Mouse (Mus musculus) layer of hippocampus, adult 2 months (tissue): ENCODE data around the gene Racgap1. TPM values are rescaled to one million over a fixed set of nuclear protein-coding genes. Genes with fewer than 3 reads are reported as not detected.

Experiments
- DNase-seq, 2 experiments: peaks; one replicate each; pipeline ENCODE4 v3.0.0; 2022; ENCODE audit warnings: low spot score in 2 of 2
- H3K27ac ChIP-seq: fragments of 200-600 bp; 2 replicates; pipeline ENCODE4 v1.8.1; 2022
- H3K4me3 ChIP-seq: fragments of 200-600 bp; 2 replicates; pipeline ENCODE4 v1.8.1; 2022; ENCODE audit warnings: mild to moderate bottlenecking
- CTCF ChIP-seq: fragments of 200-600 bp; conservative IDR thresholded peaks from 2 replicates; pipeline ENCODE4 v1.8.1; 2022; ENCODE audit warnings: antibody characterized with exemption, mild to moderate bottlenecking, moderate library complexity
- total RNA-seq, 2 experiments: library from RNA; stranded (reverse); gene quantifications; 2 replicates each; pipeline ENCODE4 v1.2.3; 2021

The Racgap1 gene
- total RNA-seq, 2 experiments from 2014 or later: 5.0 to 5.2 TPM

- TF ChIP-seq CTCF: no peak
- H3K4me3 ChIP-seq: no peak overlapping the region
- no peak overlapping the region for H3K27ac ChIP-seq
Measured at GRCm38 (mm10) chr15:99601823-99602120, 49.7 kb downstream of the Racgap1 start.

GRCm38 (mm10) chr15:99600986-99601822 is 50.3 kb downstream of the Racgap1 start, which contains the start of gene Aqp6:
TSS of gene Aqp6 (plus strand) at chr15:99601400.
- no peak for DNase-seq
- H3K4me3 ChIP-seq: no peak within 1 kb of the TSS
- TF ChIP-seq CTCF: no peak
- no peak within 1 kb of the TSS for H3K27ac ChIP-seq

More at GRCm38 (mm10) chr15:99601823-99602120, 49.7 kb downstream of the Racgap1 start:
- DNase-seq: no peak

GRCm38 (mm10) chr15:99599245-99600070 is 52.0 kb downstream of the Racgap1 start:
- Histone ChIP-seq H3K27ac (no peak overlapping the region), H3K4me3 (no peak overlapping the region)
- DNase-seq: no peak
- no peak for TF ChIP-seq CTCF

- Histone ChIP-seq H3K27ac (no peak overlapping the region), H3K4me3 (no peak overlapping the region)
- no peak for DNase-seq
- TF ChIP-seq CTCF: no peak
Measured at GRCm38 (mm10) chr15:99597596-99597995, 53.9 kb downstream of the Racgap1 start.

GRCm38 (mm10) chr15:99596841-99597240 is 54.6 kb downstream of the Racgap1 start:
- Histone ChIP-seq H3K27ac (no peak overlapping the region), H3K4me3 (no peak overlapping the region)
- no peak for DNase-seq
- TF ChIP-seq CTCF: no peak

- no peak overlapping the region for H3K27ac ChIP-seq
- peak; percentile 88 to 90 for DNase-seq
Measured at GRCm38 (mm10) chr15:99596056-99596687, 55.3 kb downstream of the Racgap1 start.

GRCm38 (mm10) chr15:99594951-99595350 is 56.5 kb downstream of the Racgap1 start:
- DNase-seq: no peak
- no peak for TF ChIP-seq CTCF
- Histone ChIP-seq H3K4me3 (no peak overlapping the region), H3K27ac (no peak overlapping the region)

More at GRCm38 (mm10) chr15:99596056-99596687, 55.3 kb downstream of the Racgap1 start:
- H3K4me3 ChIP-seq: no peak overlapping the region
- peak; percentile 74 for TF ChIP-seq CTCF

- DNase-seq: no peak
- H3K4me3 ChIP-seq: no peak overlapping the region
- TF ChIP-seq CTCF: no peak
- no peak overlapping the region for H3K27ac ChIP-seq
Measured at GRCm38 (mm10) chr15:99592877-99593276, 58.6 kb downstream of the Racgap1 start.

GRCm38 (mm10) chr15:99592177-99592576 is 59.3 kb downstream of the Racgap1 start:
- no peak overlapping the region for H3K4me3 ChIP-seq
- no peak for TF ChIP-seq CTCF
- H3K27ac ChIP-seq: no peak overlapping the region
- DNase-seq: no peak

- no peak for DNase-seq
- H3K4me3 ChIP-seq: peak within 1 kb of the TSS; percentile 26; the same call in 1 of the 2 replicates
Measured at GRCm38 (mm10) chr15:99590429-99591084, 60.9 kb downstream of the Racgap1 start, which contains the start of gene Aqp5. TSS of gene Aqp5 (plus strand) at chr15:99590782.

GRCm38 (mm10) chr15:99589704-99590103 is 61.8 kb downstream of the Racgap1 start:
- DNase-seq: no peak
- Histone ChIP-seq H3K27ac (no peak overlapping the region), H3K4me3 (no peak overlapping the region)
- TF ChIP-seq CTCF: no peak

More at GRCm38 (mm10) chr15:99590429-99591084, 60.9 kb downstream of the Racgap1 start, which contains the start of gene Aqp5:
- H3K27ac ChIP-seq: no peak within 1 kb of the TSS
- TF ChIP-seq CTCF: no peak

GRCm38 (mm10) chr15:99589237-99589636 is 62.2 kb downstream of the Racgap1 start:
- no peak overlapping the region for H3K27ac ChIP-seq
- no peak for TF ChIP-seq CTCF
- no peak for DNase-seq

GRCm38 (mm10) chr15:99586525-99586924 is 64.9 kb downstream of the Racgap1 start:
- no peak for TF ChIP-seq CTCF
- DNase-seq: no peak
- no peak overlapping the region for H3K27ac ChIP-seq
- no peak overlapping the region for H3K4me3 ChIP-seq

More at GRCm38 (mm10) chr15:99589237-99589636, 62.2 kb downstream of the Racgap1 start:
- no peak overlapping the region for H3K4me3 ChIP-seq
